Mouse (Mus musculus) v-Abl transformed pro-B cells (cell line): ENCODE data around the gene Znhit6.

Experiments used
- in situ Hi-C, 2 experiments: fragments of 400-800 bp; cut with MboI; formaldehyde crosslinking; loops; one replicate each; pipeline ENCODE4 v1.15.1; 2025; ENCODE audit not compliant: unreplicated experiment in 2 of 2

Gene Znhit6

GRCm38 (mm10) chr3:145601345-145601744 is 25.3 kb downstream of the Znhit6 start:
- in situ Hi-C loops, result no loop called here

GRCm38 (mm10) chr3:145602410-145603206 is 26.6 kb downstream of the Znhit6 start:
- in situ Hi-C loops, result no loop called here

- in situ Hi-C loops, result no loop called here
Measured at GRCm38 (mm10) chr3:145605437-145606123, 29.6 kb downstream of the Znhit6 start.

- in situ Hi-C loops, result no loop called here
Measured at GRCm38 (mm10) chr3:145608320-145608719, 32.3 kb downstream of the Znhit6 start.

- in situ Hi-C loops, result no loop called here
Measured at GRCm38 (mm10) chr3:145612662-145613061, 36.7 kb downstream of the Znhit6 start.

- in situ Hi-C loops, result no loop called here
Measured at GRCm38 (mm10) chr3:145613234-145613633, 37.2 kb downstream of the Znhit6 start.

GRCm38 (mm10) chr3:145614362-145615115 is 38.5 kb downstream of the Znhit6 start:
- in situ Hi-C loops, result no loop called here

- in situ Hi-C loops, result no loop called here
Measured at GRCm38 (mm10) chr3:145618299-145618698, 42.3 kb downstream of the Znhit6 start.

GRCm38 (mm10) chr3:145619621-145620365 is 43.8 kb downstream of the Znhit6 start:
- in situ Hi-C loops, result no loop called here

- in situ Hi-C loops, result no loop called here
Measured at GRCm38 (mm10) chr3:145621209-145621608, 45.2 kb downstream of the Znhit6 start.

- in situ Hi-C loops, result no loop called here
Measured at GRCm38 (mm10) chr3:145623047-145623446, 47.0 kb downstream of the Znhit6 start.

- in situ Hi-C loops, result no loop called here
Measured at GRCm38 (mm10) chr3:145624786-145625185, 48.8 kb downstream of the Znhit6 start.

- in situ Hi-C loops, result no loop called here
Measured at GRCm38 (mm10) chr3:145625546-145625945, 49.5 kb downstream of the Znhit6 start.

GRCm38 (mm10) chr3:145626063-145626462 is 50.1 kb downstream of the Znhit6 start:
- in situ Hi-C loops, result no loop called here

GRCm38 (mm10) chr3:145627830-145628229 is 51.8 kb downstream of the Znhit6 start:
- in situ Hi-C loops, result no loop called here

GRCm38 (mm10) chr3:145628643-145629042 is 52.6 kb downstream of the Znhit6 start:
- in situ Hi-C loops, result no loop called here

- in situ Hi-C loops, result no loop called here
Measured at GRCm38 (mm10) chr3:145632888-145633287, 56.9 kb downstream of the Znhit6 start.

GRCm38 (mm10) chr3:145634002-145634710 is 58.2 kb downstream of the Znhit6 start:
- in situ Hi-C loops, result no loop called here

- in situ Hi-C loops, result no loop called here
Measured at GRCm38 (mm10) chr3:145640170-145640569, 64.2 kb downstream of the Znhit6 start.

GRCm38 (mm10) chr3:145640583-145640982 is 64.6 kb downstream of the Znhit6 start:
- in situ Hi-C loops, result no loop called here
